Mouse (Mus musculus) heart, postnatal 36 days (tissue): ENCODE measurements at regions not wholly inside any gene's neighbourhood (a gene's known extent, or its start where the extent isn't known, plus 50 kb on each side); places are given as distances from the start of the nearest gene placed in this dataset.
A peak's percentile ranks its signal among the peaks of the same experiment; 100 is the strongest.

Experiments used
- DNase-seq, 2 experiments: peaks; one replicate each; pipeline ENCODE4 v3.0.0; 2021 to 2022
- intact Hi-C: fragments of 180-260 bp; cut with DNase I; formaldehyde crosslinking; loops from one replicate; pipeline ENCODE4 v1.15.1; 2025

DNA sequence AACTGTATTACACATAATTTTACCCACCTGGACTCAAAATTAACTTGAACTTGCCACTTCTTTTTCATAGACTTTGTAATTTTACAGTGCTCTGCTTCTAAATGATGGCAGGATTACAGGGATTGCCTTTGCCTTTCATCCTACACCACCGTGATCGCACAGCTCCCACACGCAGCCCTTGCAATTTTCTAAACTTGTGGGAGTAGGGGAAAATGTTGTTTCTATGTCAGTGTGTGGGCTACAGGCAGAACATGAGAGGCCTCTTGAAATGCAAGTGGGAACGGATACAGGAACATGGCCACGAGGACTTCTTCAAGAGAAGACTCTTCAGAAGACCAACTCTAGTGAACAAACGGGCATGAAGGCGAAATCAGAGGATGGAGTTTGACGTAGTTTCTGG lies 254.0 kb upstream of the Emcn start:
- no peak for DNase-seq

DNA sequence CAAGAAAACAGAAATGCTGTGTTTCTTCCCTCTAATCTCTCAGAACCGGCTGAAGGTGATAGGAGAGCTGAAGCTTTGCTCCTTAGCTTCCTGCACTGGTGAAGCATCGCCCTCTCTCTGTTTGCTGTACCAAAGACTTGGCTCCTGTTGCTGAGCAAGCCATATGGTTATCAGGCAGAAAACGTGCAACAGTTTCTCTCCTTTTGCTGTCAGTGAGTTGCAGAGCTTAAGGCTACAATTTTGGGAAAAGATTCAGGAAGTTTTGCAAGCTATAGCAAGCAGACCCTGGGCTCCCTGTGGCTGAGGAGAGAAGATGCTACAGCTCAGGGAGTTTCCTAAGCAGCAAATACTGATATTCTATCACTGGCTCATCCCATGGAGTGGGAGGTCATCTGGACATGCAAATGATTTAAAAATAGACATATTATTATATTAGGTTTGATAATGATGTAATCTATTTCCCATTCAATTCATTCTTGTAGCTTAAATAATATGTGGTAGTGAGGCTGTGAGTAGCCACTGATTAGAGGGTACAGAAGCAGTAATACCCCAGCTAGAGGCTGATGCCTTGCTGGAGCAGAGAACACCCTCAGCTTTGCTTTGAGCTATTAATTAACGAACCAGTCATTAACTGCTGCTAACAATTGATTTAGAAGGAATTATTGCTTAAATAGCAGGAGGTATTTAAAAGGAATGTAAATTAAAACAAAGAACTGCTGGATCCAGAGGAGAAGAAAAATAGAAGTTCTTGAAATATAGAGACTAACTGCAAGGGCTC lies 240.1 kb upstream of the Emcn start:
- no peak for DNase-seq
- intact Hi-C loops = no loop called here

More for the DNA sequence above, 254.0 kb upstream of the Emcn start:
- intact Hi-C loops = no loop called here

DNA sequence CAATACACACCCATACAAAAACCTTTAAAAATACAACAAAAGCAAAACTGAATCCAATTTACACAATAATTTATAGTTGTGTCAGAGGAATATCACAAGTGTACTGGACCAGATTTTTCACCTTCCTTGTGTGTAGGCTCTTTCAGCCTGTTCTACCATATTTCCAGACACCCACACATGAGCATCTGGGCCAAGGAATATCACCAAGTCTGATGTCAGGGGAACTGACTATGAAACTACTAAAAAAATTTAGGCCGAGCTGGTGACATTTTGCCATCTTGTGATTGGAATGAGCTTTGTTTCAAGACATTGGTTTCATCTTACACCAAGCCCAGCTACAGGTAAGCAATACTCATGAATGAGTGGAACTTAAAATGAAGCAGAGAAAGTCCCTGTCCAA lies 234.9 kb upstream of the Emcn start:
- DNase-seq = no peak
- intact Hi-C loops = no loop called here

DNA sequence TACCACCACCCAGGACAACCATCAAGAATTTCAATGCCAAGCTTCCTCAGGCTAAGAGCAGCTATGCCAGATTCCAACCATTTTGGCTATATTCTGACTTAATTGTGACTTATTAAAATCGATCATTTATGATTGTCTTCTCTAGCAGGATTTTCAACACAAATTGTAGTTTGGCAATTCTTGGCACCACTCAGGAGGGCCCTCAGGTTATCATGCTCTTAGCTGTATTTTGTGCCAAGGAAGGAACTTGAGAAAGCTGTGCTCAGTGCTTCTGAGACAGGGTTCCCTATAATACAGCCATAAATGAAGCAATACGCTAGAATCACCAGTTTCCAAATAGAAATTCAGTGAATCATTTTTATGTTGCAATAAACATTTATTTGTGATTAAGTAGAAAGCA lies 232.7 kb upstream of the Emcn start:
- intact Hi-C loops = no loop called here
- no peak for DNase-seq

DNA sequence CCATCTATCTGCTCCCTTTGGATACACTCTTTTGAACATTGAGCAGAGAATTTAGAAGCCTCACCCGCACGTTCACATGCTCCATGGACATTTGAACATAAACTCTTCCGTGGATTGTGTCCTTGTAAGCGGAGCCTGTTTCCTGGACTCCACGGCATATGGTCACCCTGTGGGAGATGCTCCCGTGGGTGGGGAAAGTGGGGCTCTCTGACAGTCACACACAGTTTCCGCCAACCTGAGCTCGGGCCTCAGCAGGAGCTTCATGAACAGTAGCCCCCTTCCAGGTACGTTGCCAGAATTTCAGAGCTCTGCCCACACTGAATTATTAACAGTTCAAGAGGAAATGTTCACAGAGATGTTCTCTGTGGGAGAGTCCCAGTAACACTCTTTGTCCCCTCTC lies 231.1 kb upstream of the Emcn start:
- intact Hi-C loops = no loop called here
- no peak for DNase-seq

DNA sequence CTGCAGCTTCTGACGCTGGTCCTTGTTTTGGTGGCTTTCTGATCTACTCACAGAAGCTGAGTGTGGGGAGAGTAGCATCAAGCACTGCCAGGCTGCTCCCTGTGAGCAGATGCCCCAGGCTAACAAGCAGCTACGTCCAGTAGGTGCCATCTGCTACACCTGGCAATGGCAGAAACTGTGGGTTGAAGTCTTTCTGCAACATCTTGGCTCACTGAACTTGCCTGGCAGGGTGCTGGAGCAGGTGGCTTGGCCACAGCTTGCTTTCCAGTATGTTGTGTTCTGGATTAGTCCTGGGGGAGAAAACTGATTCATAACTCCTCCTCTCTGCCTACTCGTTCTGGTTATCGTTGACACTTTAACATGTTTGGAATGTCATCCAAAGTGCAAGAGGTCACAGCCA lies 230.4 kb upstream of the Emcn start:
- intact Hi-C loops = no loop called here
- DNase-seq = peak in 1 of 2 experiments; percentile 2

DNA sequence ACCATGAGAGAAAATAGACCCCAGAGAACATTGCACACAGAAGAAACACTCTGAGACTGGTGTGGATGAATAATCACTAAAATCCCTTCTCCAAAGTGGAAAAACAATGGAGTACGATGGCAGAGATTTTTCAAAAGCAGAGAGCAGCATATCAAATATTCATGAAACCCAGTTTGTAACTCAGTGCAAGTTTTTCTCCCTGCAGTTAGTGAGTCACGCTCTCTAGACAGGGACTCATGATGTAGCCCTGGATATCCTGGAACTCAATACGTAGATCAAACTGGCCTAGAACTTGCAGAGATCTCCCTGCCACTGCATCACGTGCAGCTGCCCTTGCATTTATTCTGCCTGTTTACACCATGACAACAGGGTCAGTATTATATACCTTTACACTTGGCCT lies 210.9 kb upstream of the Emcn start:
- DNase-seq = no peak
- intact Hi-C loops = no loop called here

DNA sequence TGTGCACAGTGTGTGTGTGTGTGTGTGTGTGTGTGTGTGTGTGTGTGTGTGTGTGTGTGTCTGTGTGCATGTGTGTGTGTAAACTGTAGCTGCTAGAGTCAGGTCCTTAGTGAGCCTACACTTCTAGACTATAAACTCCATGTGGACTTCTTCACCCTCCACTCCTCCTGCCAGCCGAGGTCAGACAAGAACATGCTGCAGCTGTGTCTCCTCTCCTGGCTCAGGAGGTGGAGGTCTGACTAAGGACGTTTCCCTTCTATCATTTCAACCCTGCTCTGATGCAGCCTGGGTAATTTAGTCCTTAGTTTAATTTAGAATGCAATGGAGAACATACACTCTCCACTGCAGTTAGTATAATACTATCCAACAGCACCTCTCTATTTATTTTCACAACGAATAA lies 198.8 kb upstream of the Emcn start:
- intact Hi-C loops = no loop called here
- no peak for DNase-seq

DNA sequence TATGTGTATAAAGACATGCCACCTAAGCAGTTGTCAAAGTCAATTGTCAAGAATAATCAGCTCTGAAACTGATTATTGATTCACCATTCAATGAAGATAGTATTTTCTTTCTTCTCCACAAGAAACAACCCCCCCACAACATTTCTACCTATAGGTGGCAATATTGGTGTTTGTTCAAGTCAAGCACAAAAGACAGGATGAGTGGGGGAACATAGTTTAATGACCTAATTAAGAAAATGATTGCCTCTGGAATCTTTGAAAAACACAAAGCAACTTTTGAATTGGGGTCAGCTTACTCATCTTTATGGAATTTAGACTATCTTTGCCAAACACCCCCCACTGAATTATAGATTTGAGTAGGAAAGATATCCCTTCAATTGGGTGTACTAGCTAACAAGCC lies 194.8 kb upstream of the Emcn start:
- no peak for DNase-seq
- intact Hi-C loops = loop anchor here (1.0 to 5.0 kb wide), 3 partner anchors 131 to 607 kb away; no protein-coding TSS in a partner anchor

DNA sequence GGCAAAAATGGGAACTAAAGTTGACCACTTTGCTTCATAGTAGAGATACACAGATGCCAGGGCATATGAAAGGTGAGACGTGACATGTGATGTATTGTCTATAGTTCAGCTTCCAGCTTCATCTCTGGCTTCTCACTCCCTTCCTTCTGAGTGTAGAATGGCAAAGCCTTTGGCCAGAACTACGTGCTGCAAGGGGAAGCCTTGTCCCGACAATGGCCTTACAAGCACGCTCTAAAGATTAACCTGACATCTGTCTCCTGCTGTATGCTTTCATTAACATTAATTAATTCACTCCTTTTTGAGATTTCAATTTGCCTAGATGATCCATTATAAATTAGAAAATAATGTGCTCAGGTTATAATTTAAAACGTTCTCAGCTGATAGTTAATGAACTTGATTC lies 193.5 kb upstream of the Emcn start:
- no peak for DNase-seq
- intact Hi-C loops = loop anchor here (2.0 to 5.0 kb wide), 2 partner anchors 130 to 605 kb away; no protein-coding TSS in a partner anchor

DNA sequence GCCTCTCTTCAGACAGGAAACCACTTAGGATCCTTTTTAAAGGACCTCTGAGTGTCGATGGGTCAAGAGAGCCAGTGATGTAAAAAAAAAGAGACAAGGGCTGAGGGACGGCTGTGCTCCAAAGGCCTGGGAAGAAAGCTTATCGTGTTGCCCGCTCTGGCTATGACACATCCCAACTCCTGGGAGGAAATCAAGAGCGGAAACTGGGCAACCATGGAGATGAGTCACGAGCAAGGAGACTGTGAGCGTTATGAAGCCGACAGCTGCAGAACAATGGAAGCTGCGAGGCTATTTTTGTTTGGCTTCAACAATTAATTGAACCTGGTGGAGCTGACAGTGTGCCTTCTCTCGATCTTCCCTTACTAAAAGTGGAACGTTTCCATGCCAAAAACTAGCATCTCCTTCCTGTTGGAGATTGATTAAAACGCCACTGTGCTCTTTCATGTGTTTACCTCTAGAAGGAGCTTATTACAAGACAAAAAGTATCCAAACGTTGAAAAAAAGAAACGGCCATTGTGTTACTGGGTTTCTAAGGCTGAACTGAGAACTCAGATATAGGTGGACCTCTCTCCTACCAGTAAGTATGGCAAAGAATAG lies 190.4 kb upstream of the Emcn start:
- intact Hi-C loops = loop anchor here (1.0 to 5.0 kb wide), 4 partner anchors 77 to 192 kb away; partner anchors contain the start of gene Emcn
- DNase-seq = peak; percentile 57 to 59

DNA sequence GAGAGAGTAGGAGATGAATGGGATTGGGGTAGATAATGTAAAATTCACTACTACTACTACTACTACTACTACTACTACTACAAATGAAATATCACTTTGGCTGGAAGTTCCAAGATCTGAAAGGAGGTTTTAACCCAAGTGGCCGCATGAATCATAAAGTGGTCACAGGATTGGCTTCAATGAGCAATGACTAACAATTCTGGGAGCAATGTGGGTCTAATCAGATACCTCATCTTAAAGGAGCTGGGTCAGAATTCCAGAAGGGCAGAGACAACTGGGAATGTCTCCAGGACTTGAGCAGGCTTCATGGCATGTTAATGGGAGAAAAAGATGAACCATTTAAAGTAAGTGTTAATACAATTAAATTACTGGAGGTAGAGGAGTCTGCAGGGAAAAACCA lies 189.4 kb upstream of the Emcn start:
- no peak for DNase-seq
- intact Hi-C loops = loop anchor here (5.0 kb wide), 3 partner anchors 76 to 191 kb away; partner anchors contain the start of gene Emcn

DNA sequence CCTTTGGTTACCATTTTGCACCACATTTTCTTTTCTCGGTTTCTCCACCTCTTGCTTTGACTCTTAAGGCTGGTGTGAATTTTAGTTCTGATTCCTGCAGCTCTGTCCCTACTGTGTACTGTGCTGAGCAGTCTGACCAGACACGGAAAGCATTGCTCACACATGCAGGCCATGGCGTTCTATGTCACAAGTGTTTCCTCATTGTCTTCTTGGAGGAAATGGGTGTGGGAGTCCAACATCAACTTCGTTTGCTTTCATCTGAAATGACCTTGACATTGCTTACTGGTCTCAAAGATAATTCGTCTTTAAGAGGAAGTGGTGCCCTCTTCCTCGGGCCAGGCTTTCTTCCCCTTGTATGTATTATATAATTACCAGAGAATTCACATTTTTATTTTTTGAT lies 187.6 kb upstream of the Emcn start:
- DNase-seq = no peak
- intact Hi-C loops = loop anchor here (5.0 kb wide), 3 partner anchors 74 to 189 kb away; partner anchors contain the start of gene Emcn

DNA sequence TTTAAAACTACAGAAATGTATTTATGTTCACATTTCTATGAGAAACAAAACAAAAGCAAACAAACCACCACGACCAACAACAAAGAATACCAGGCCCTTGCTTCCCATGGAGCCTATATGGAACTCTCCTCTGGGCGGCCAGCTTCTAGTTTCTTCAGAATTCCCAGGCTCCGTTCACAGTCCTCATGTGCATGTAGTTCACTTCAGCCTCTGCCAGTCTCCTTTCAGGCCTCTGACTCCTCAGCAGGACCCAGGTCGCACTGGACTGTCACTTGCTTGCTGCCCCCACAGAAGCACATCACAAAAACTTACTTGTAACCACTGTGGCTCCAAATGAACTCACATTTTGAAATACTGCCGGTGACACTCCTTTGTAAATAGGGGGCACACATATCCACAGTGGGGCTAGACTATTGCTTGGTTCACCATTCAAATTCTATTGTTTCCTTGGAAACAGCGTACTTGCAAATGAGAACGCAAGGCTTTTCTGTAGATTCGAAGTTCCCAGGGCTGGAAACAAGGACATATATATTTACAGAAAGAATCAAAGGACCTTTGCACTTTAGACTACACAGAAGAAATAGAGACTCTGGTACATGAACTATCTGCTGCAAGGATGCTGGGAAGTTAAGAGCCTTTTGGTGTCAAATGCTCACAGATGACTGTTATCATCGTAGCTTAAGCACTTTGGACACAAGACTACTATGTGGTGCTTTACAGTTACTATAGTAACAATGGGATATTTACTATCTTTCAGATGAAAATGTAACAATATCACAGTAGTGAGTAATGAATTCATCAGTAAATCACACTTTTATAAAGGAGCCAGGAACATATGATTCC lies 186.4 kb upstream of the Emcn start:
- DNase-seq = no peak
- intact Hi-C loops = loop anchor here (5.0 kb wide), 3 partner anchors 73 to 188 kb away; partner anchors contain the start of gene Emcn

DNA sequence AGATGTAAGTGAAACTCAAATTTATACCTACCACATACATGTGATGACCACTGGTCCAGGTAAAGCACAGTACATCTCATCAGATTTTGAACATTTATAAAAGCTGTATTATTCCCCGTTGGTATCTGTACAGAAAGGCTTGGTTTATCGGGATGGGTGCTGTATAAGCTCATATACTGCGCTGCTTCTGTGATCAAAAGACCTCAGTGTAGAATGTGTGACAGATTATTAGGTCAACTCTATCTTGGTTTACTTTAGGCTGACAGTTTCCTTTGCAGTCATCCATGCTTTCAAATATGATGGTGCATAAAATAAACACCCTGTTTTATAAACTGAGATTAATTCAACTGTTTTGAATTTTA lies 185.8 kb upstream of the Emcn start:
- intact Hi-C loops = no loop called here
- DNase-seq = no peak

DNA sequence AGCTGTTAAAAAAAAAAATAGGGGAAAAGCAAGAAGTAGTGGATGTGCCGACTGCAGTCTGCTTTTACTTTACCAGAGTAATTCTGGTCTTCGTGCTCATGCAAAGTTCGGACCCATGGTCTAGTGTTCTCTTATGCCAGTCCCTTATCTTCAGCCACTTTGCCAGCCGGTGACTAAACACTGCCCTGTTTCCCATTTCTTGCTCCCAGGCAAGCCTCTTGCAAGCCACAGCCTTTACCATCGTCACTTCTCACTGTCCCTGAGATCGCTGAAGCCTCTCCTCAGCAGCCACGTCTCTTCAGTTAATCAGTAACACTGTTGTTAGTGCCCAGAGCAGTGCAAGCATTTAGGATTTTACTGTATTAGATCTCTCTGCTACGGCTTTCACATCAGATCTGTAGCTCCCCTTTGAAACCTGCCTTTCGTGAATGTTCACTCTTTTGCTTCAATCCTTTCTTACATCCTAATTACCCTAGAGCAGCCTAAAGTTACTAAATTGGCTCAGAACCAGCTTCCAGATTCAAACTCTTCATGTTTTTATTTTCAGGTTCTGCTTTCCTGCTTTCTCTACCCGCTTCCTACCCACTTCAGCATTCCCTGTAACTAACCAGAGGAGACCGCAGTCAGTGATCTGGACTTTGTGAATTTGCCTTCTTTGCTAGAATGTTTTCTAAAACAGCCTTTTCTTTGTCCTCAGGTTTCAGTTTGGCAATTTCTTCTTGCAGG lies 184.5 kb upstream of the Emcn start:
- no peak for DNase-seq
- intact Hi-C loops = no loop called here

DNA sequence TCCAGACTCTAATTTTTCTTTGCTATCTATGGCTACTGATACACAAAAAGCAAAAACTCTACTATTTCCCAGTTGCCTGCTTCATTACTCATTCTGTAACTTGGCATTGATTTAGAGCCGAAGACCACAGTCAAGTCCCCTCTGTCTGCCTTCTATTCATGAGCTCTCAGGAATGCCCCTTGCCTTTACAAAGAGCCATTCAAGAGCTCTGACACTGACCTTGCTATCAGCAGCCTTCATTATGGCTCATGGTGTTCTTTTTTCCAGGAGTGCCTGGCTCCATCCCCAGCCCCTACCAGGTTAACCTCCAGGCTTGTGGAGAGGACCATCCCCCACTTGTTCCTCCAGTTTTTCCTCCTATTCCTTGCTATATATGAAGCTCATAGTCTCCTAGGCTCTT lies 151.8 kb upstream of the Emcn start:
- no peak for DNase-seq
- intact Hi-C loops = no loop called here

DNA sequence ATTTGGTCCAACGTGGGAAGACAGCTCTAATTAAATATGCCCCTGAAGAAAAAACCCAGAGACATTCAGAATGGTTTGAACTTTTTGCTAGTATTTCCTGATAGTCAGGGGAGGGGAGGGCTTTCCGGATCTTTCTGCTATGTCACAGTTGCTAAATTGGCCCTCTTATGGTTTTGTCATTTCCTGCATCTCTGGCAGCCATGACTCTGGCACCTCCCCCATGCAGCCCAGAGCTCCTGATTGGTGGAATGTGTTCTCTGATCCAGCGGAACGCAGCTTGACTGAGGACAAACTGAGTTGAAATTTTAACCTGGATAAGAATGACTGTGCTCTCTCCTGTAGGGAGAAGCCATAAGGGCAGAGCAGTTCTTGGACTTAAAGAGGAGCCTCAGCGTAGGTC lies 150.4 kb upstream of the Emcn start:
- no peak for DNase-seq
- intact Hi-C loops = no loop called here

DNA sequence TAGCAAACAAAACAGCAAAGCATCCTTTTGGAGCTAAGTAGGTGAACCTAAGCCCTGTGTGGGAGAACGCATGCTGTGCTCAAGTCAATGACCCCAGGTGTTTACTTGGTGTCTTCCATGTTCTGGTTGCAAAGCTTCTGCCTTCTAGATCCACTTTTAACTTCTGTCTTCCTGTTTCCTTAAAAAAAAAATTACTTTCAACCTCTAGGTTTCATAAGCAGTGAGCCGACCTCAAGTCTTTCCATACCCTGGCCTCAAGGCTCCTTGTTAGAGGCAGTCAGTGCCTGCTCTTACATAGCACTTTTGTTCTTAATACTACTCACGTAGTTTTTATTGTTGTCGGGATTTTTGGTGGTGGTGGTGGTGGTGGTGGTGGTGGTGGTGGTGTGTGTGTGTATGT lies 149.9 kb upstream of the Emcn start:
- DNase-seq = no peak
- intact Hi-C loops = no loop called here

DNA sequence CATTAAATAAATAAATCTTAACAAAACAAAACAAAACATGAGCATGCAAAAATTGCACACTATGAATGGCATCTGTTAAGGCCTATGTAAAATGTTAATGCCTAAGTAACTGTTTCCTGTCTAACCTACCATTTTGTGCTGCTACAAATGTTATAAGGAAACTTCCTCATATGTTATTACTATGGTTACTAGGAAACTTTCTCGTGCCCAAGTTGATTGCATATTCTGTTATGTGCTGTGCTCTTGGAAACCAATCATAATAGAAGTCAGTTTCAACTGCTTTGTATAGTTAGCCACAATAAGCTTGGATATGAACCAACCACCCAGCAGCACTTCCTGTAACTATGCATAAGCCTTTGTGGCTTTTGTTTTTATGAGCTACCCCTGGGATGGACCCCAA lies 147.0 kb upstream of the Emcn start:
- intact Hi-C loops = no loop called here

DNA sequence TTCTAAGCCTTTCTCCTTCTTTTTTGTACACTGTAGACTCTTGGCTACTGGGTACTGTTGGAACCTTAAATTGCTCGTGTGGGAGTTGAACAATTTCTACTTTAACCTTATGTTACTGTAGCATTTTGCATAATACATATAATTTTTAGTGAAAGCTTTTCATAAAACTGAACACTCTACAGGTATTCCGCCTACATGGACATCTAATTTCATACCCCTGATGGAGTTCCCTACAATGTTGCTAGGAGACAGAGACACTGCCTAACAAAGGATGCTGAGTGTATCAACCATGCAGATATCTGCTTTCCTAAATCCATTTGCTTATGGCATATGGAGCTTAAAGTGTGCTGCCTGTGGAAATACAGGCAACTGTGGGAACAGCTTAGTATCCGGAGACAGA lies 129.2 kb upstream of the Emcn start:
- no peak for DNase-seq
- intact Hi-C loops = no loop called here

More for the DNA sequence above, 147.0 kb upstream of the Emcn start:
- DNase-seq = no peak
